Mouse (Mus musculus) thymus, adult 2 months (tissue): ENCODE data around the gene Tagln2. TPM values are rescaled to one million over a fixed set of nuclear protein-coding genes. Genes with fewer than 3 reads are reported as not detected.

ENCODE experiments used
- DNase-seq: peaks from one replicate; pipeline ENCODE4 v3.0.0; 2021
- H3K27ac ChIP-seq: fragments of 200-500 bp; 2 replicates; pipeline ENCODE4 v1.5.1; 2012; ENCODE audit warnings: low read length, control low read depth; ENCODE audit not compliant: control insufficient read depth, insufficient read depth
- H3K27me3 ChIP-seq: fragments of 200-500 bp; 2 replicates; pipeline ENCODE4 v1.6.1; 2012; ENCODE audit warnings: mild to moderate bottlenecking, low read length, moderate library complexity, mixed read lengths; ENCODE audit not compliant: control insufficient read depth, insufficient read depth
- H3K36me3 ChIP-seq: fragments of 200-500 bp; 2 replicates; pipeline ENCODE4 v1.6.1; 2012; ENCODE audit warnings: mild to moderate bottlenecking, low read length, moderate library complexity; ENCODE audit not compliant: control insufficient read depth, insufficient read depth
- H3K4me1 ChIP-seq: fragments of 200-500 bp; replicated peaks from 2 replicates; pipeline ENCODE4 v1.6.1; 2012; ENCODE audit warnings: low read length; ENCODE audit not compliant: control insufficient read depth, insufficient read depth
- H3K4me3 ChIP-seq: fragments of 200-500 bp; 2 replicates; pipeline ENCODE4 v1.5.1; 2012; ENCODE audit warnings: mild to moderate bottlenecking, low read length, control low read depth, moderate library complexity; ENCODE audit not compliant: control insufficient read depth, insufficient read depth
- CTCF ChIP-seq: fragments of 200-500 bp; IDR thresholded peaks from 2 replicates; pipeline ENCODE4 v1.5.1; 2012; ENCODE audit warnings: mild to moderate bottlenecking, control low read depth, low read length, moderate library complexity, borderline replicate concordance; ENCODE audit not compliant: control insufficient read depth, poor library complexity, insufficient read depth; ENCODE audit errors: extremely low read depth
- POLR2A ChIP-seq: fragments of 200-500 bp; IDR thresholded peaks from 2 replicates; pipeline ENCODE4 v1.6.1; 2012; ENCODE audit warnings: mild to moderate bottlenecking, low read length, control low read depth, moderate library complexity; ENCODE audit not compliant: control insufficient read depth, poor library complexity, insufficient read depth; ENCODE audit errors: extremely low read depth
- WGBS: fragments of 180-500 bp; shearing (Covaris S2); methylation state at CpG from one replicate; pipeline ENCODE4 v1.1.7; 2018; 5-methylcytosine and 5-hydroxymethylcytosine counted together
- polyA plus RNA-seq: library from polyadenylated mRNA; depleted of rRNA; stranded (reverse); fragments of >200 nt; gene quantifications from 2 replicates; pipeline ENCODE4 v1.2.3, GENCODE M21; 2012

Gene Tagln2
- polyA plus RNA-seq, 1 experiment, result 178 TPM

GRCm38 (mm10) chr1:172480376-172480775, 19.5 kb upstream of the Tagln2 start:
- peaks cover 13% of the 10 kb centered on the region for H3K4me1 ChIP-seq
- no peak overlapping the region for H3K4me3 ChIP-seq
- TF ChIP-seq POLR2A, result no peak
- no peak for TF ChIP-seq CTCF
- H3K27me3 ChIP-seq, result no peaks in the 10 kb centered on the region
- H3K27ac ChIP-seq, result no peak overlapping the region
- no peaks in the 10 kb centered on the region for H3K36me3 ChIP-seq
- DNase-seq, result no peak
- 91% methylated on average over 4 of the region's 4 CpGs for WGBS

GRCm38 (mm10) chr1:172481111-172481510, 18.7 kb upstream of the Tagln2 start:
- H3K27ac ChIP-seq, result no peak overlapping the region
- H3K27me3 ChIP-seq, result no peaks in the 10 kb centered on the region
- TF ChIP-seq POLR2A (no peak), CTCF (no peak)
- H3K4me3 ChIP-seq, result no peak overlapping the region
- no peak for DNase-seq
- no peaks in the 10 kb centered on the region for H3K36me3 ChIP-seq
- WGBS, result 25% methylated on average over 13 of the region's 13 CpGs
- peaks cover 11% of the 10 kb centered on the region for H3K4me1 ChIP-seq

GRCm38 (mm10) chr1:172481540-172482280, 18.1 kb upstream of the Tagln2 start, which contains the start of gene Igsf9:
TSS of gene Igsf9 (plus strand) at chr1:172481788.
- H3K27me3 ChIP-seq, result no peaks in the 10 kb centered on the region
- H3K4me1 ChIP-seq, result peaks cover 11% of the 10 kb centered on the region
- no peaks in the 10 kb centered on the region for H3K36me3 ChIP-seq
- under 1% methylated on average over 38 of the region's 38 CpGs for WGBS
- no peak within 1 kb of the TSS for H3K27ac ChIP-seq
- peak; percentile 96 for DNase-seq
- H3K4me3 ChIP-seq, result peak within 1 kb of the TSS; percentile 26
- TF ChIP-seq POLR2A, result 0 out of 2 replicates have a peak, but pooled peaks have one; percentile 30
- TF ChIP-seq CTCF, result peak; percentile 79; the same call in 1 of the 2 replicates

- H3K36me3 ChIP-seq, result no peaks in the 10 kb centered on the region
- no peak for TF ChIP-seq CTCF
- no peaks in the 10 kb centered on the region for H3K27me3 ChIP-seq
- peaks cover 11% of the 10 kb centered on the region for H3K4me1 ChIP-seq
- DNase-seq, result no peak
- H3K27ac ChIP-seq, result no peak overlapping the region
- 59% methylated on average over 12 of the region's 12 CpGs for WGBS
- no peak overlapping the region for H3K4me3 ChIP-seq
Observed at GRCm38 (mm10) chr1:172482518-172483360, 17.1 kb upstream of the Tagln2 start.

- Histone ChIP-seq H3K4me3 (no peak overlapping the region), H3K4me1 (peaks cover 11% of the 10 kb centered on the region), H3K27ac (no peak overlapping the region), H3K27me3 (no peaks in the 10 kb centered on the region), H3K36me3 (no peaks in the 10 kb centered on the region)
- no peak for TF ChIP-seq CTCF
- TF ChIP-seq POLR2A, result no peak
- no peak for DNase-seq
- WGBS, result 92% methylated on average over 4 of the region's 4 CpGs
Observed at GRCm38 (mm10) chr1:172483361-172483660, 16.5 kb upstream of the Tagln2 start.

GRCm38 (mm10) chr1:172484236-172484635, 15.6 kb upstream of the Tagln2 start:
- H3K27me3 ChIP-seq, result no peaks in the 10 kb centered on the region
- TF ChIP-seq POLR2A (no peak), CTCF (no peak)
- WGBS, result 91% methylated on average over 11 of the region's 11 CpGs
- H3K4me3 ChIP-seq, result no peak overlapping the region
- DNase-seq, result no peak
- no peak overlapping the region for H3K27ac ChIP-seq
- no peaks in the 10 kb centered on the region for H3K36me3 ChIP-seq
- H3K4me1 ChIP-seq, result peaks cover 11% of the 10 kb centered on the region
